Comparison of ENCODE assay signal across 17 mouse cellular contexts in the genomic region with DNA sequence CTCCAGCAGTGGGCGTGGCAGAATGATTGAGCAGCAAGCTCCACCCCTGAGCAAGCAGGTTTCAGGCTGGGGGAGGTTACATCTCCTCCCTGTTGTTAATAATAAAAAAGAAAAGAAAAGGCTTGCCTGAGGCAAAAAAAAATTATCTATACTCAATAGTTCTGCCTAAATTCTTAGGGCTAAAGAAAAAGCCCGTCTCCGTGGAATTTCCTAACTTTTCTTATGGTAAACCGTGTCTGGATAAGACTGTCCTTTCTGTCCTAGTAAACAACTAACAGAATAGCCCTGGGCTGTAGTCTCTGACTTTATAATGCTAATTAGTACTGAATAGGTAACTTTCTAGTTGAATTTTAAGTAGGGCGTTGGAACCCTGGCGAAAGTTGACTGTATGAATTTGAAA. TPM values are rescaled to one million over a fixed set of nuclear protein-coding genes. Genes with fewer than 3 reads are reported as not detected.
A peak's percentile ranks its signal among the peaks of the same experiment; 100 is the strongest.
DNase-seq lines count a peak whose midpoint lies in the region; TF ChIP-seq lines count a peak whose summit lies in the region.
"Not testable (repeated sequence)": the region's sequence is repeated elsewhere in the genome, so short reads cannot be mapped to it uniquely, and the experiment has no call there.
"Had no signal": no experiment of that assay in that cellular context is flagged by ENCODE, and none has a peak within 500 bp of the region (broad histone marks: within the 10 kb centered on the region; RNA-seq: fewer than 3 reads in every experiment).

No protein-coding gene starts in this region.

- not testable (repeated sequence) for H3K4me1 ChIP-seq in kidney, adult 2 months (ENCODE audit: control insufficient read depth, insufficient read depth, low read length)

- H3K4me3 ChIP-seq in kidney, adult 2 months (ENCODE audit: insufficient read depth, low read depth, low read length): not testable (repeated sequence)

- H3K27ac ChIP-seq in kidney, adult 2 months (ENCODE audit: insufficient read depth, low read depth, low read length): peak overlapping the region; percentile 46; the same call in 1 of the 2 replicates

- not testable (repeated sequence) for TF ChIP-seq POLR2A in kidney, adult 2 months (IDR thresholded peaks at IDR 0.05; ENCODE audit: low read depth, low read length)

- WGBS in kidney, adult 2 months: 31% methylated on average over 6 of the region's 6 CpGs

- H3K36me3 ChIP-seq in kidney, adult 2 months (ENCODE audit: control insufficient read depth, insufficient read depth, low read length): not testable (repeated sequence)

- peak; percentile 87 for DNase-seq in ES-CJ7 (ENCODE audit: low read depth, low spot score)
- DNase-seq in R1 (ENCODE audit: low read depth, low spot score): peak; percentile 94
- DNase-seq in kidney, adult 2 months: peak; percentile 25
- peak; percentile 29 for DNase-seq in kidney, adult 9 months

- not testable (repeated sequence) for TF ChIP-seq CTCF in kidney, adult 2 months (conservative IDR thresholded peaks at IDR 0.05; ENCODE audit: insufficient read depth, insufficient read length, low read depth, low read length)

- H3K27me3 ChIP-seq in kidney, adult 2 months (replicated peaks; ENCODE audit: control insufficient read depth, insufficient read depth, low read length): not testable (repeated sequence)

RNA-seq across cellular contexts. Expression of a gene that starts 20.0 kb away (rescaled TPM):
- 0.18 and 0.20 TPM in 2 replicates for polyA plus RNA-seq in kidney, adult 2 months (2012; rRNA removed)
- polyA plus RNA-seq: activated CD4-positive, CD25-positive, alpha-beta regulatory T cell, adult 4 months; C2C12; cerebellum, adult 2 months; cortical plate, adult 2 months; embryonic facial prominence, embryonic 10.5 days; embryonic facial prominence, embryonic 12.5 days; embryonic facial prominence, embryonic 14.5 days; forebrain, embryonic 11.5 days; forebrain, embryonic 13.5 days; forebrain, embryonic 15.5 days; forebrain, postnatal 0 days; G1E; Patski had no signal

RNA-seq across cellular contexts. Expression of a gene that starts 50.8 kb away (rescaled TPM):
- polyA plus RNA-seq in kidney, adult 2 months (2012; rRNA removed): not detected in 2 replicates
- polyA plus RNA-seq: activated CD4-positive, CD25-positive, alpha-beta regulatory T cell, adult 4 months; C2C12; cerebellum, adult 2 months; cortical plate, adult 2 months; forebrain, embryonic 11.5 days; G1E; Patski had no signal

Comparison
In these comparisons a context has a peak if more than half of its experiments do, and no peak if none do; other contexts are left out.
1. DNase-seq: peak in every context shown above with its lines; median percentile 94 in R1; 87 in ES-CJ7; 29 in kidney, adult 9 months; 25 in kidney, adult 2 months.